Mouse (Mus musculus) erythroblast, embryonic 14.5 days (primary cell): ENCODE results near the gene Tpp2. TPM values are rescaled to one million over a fixed set of nuclear protein-coding genes. Genes with fewer than 3 reads are reported as not detected.

Experiments
- H3K27me3 ChIP-seq: 2 replicates; pipeline ENCODE4 v1.6.1; 2012; ENCODE audit warnings: inconsistent platforms; ENCODE audit not compliant: control insufficient read depth
- H3K36me3 ChIP-seq: 2 replicates; pipeline ENCODE4 v1.6.1; 2012; ENCODE audit warnings: mild to moderate bottlenecking, inconsistent platforms; ENCODE audit not compliant: control insufficient read depth
- H3K4me1 ChIP-seq: 2 replicates; pipeline ENCODE4 v1.6.1; 2012; ENCODE audit warnings: inconsistent platforms; ENCODE audit not compliant: control insufficient read depth
- H3K4me3 ChIP-seq: replicated peaks from 2 replicates; pipeline ENCODE3; 2012; ENCODE audit warnings: moderate library complexity, mild to moderate bottlenecking, inconsistent platforms
- H3K9me3 ChIP-seq: 2 replicates; pipeline ENCODE4 v1.6.1; 2012; ENCODE audit warnings: low read length, inconsistent platforms, mixed read lengths; ENCODE audit not compliant: control insufficient read depth
- GATA1 ChIP-seq: IDR thresholded peaks from 2 replicates; pipeline ENCODE4 v1.6.1; 2012; ENCODE audit warnings: low read length, inconsistent platforms, mixed read lengths
- TAL1 ChIP-seq: IDR thresholded peaks from 3 replicates; pipeline ENCODE4 v1.6.1; 2012; ENCODE audit warnings: low read length, inconsistent platforms, mixed read lengths
- polyA plus RNA-seq: library from polyadenylated mRNA; stranded (reverse); fragments of >175 nt; gene quantifications from 2 replicates; pipeline ENCODE4 v1.2.3, GENCODE M21; 2012

Tpp2 gene
- polyA plus RNA-seq, 1 experiment = 0.33 TPM

DNA sequence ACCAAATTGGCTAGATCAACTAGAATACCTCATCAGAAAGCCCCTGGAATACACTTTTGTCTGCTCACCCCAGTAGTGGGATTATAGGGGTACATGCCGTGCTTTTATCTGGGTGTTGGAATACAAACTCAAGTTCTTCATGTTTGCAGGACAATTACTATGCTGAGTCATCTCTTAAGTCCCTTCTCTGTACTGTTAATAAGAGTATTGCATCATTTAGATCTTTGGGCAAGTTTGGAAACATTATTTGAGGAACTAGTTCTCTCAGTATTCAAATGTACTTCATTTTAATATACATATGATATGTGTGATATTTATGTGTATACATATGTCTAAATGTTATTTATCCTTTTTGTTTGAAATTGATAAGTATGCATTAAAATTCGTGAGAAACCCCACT, 16.6 kb upstream of the Tpp2 start:
- TF ChIP-seq GATA1 (no peak), TAL1 (no peak)
- Histone ChIP-seq H3K27me3 (no peaks in the 10 kb centered on the region), H3K9me3 (no peaks in the 10 kb centered on the region), H3K4me3 (no peak overlapping the region), H3K36me3 (no peaks in the 10 kb centered on the region), H3K4me1 (no peaks in the 10 kb centered on the region)

GRCm38 (mm10) chr1:43934416-43934810, 966 bp downstream of the Tpp2 start:
- peaks cover 7% of the 10 kb centered on the region for H3K36me3 ChIP-seq
- H3K9me3 ChIP-seq = no peaks in the 10 kb centered on the region
- H3K4me3 ChIP-seq = peak overlapping the region; percentile 99
- H3K27me3 ChIP-seq = no peaks in the 10 kb centered on the region
- TF ChIP-seq TAL1 (no peak), GATA1 (no peak)
- H3K4me1 ChIP-seq = peaks cover 23% of the 10 kb centered on the region

DNA sequence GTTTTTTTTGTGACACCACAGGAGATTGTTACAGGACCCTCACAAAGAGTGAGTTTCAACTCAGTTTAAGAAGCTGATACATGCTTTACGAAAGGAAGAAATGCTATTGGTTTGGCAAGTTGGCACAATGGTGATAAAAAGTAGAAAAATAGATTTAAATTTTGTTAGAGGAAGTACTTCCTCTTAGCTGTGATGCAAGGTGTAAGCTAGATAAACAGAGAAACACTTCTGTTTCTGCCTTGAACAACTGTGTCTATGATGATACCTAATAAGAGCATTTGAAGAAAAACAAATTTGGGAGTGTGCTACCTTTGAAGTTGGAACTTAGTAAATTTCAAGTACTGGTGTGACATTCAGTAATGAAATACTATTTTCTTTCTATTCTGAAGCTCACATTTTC, 5.9 kb downstream of the Tpp2 start:
- Histone ChIP-seq H3K36me3 (peaks cover 39% of the 10 kb centered on the region), H3K9me3 (no peaks in the 10 kb centered on the region), H3K27me3 (no peaks in the 10 kb centered on the region), H3K4me1 (peaks cover 40% of the 10 kb centered on the region), H3K4me3 (no peak overlapping the region)
- TF ChIP-seq TAL1 = no peak
- no peak for TF ChIP-seq GATA1

DNA sequence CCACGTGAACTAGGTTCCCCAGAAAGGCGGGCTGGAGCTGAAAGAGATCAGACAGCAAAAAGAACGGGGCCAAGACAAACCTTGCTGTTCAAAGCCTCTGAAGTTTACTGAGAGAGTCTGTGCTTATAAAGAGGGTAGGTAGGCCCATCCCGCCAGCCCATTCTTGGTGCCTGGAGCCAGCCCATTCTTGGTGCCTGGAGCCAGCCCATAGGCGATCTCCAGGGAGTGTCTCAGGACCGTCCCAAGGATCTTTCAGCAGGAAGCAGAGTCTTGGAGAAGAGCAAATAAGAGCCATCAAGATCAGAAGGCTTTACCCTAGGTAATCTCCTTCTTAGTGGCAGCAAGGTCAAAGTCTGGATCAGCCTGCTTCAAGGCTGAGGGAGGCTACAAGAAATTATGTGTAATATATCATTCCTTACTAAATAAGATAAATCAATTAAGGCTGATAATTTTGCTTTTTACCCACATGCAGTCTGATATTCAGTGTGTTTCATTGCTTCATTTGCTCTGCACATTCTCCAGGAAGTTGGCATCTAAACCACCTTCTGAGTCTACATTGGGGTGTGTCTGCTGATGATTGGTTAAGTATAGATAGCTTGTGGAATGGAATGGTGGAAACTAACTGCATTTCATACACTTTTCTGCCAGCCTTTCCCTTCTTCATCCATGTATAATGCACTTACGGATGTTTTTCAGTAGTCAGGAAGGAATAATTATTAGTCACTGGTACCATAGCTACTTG, 8.2 kb downstream of the Tpp2 start:
- Histone ChIP-seq H3K4me3 (no peak overlapping the region), H3K4me1 (peaks cover 29% of the 10 kb centered on the region), H3K36me3 (peaks cover 47% of the 10 kb centered on the region), H3K9me3 (no peaks in the 10 kb centered on the region), H3K27me3 (no peaks in the 10 kb centered on the region)
- TF ChIP-seq TAL1 = no peak

DNA sequence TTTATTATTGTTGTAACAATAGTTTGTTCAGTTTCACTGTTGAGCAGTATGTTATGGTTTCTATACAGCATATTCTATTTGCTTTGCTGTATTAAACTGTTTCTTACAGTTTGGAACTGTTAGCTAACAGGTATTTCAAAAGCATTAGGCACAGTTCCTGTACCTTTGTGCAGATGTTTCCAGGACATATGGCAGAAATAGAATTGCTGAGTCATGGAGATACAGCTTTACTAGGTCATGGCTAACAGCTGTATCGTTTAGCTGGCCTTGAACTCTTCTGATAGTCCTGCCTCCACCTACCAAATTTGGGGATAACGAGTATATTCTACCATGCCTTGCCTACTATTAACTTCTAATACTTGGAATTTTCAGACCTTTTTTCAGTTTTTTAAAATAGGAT, 9.4 kb downstream of the Tpp2 start:
- no peak for TF ChIP-seq GATA1
- no peak for TF ChIP-seq TAL1
- Histone ChIP-seq H3K9me3 (no peaks in the 10 kb centered on the region), H3K36me3 (peaks cover 49% of the 10 kb centered on the region), H3K4me1 (peaks cover 29% of the 10 kb centered on the region), H3K4me3 (no peak overlapping the region), H3K27me3 (no peaks in the 10 kb centered on the region)

GRCm38 (mm10) chr1:43953679-43954078, 20.2 kb downstream of the Tpp2 start:
- no peak for TF ChIP-seq GATA1
- H3K4me3 ChIP-seq = no peak overlapping the region
- H3K27me3 ChIP-seq = no peaks in the 10 kb centered on the region
- H3K4me1 ChIP-seq = no peaks in the 10 kb centered on the region
- H3K36me3 ChIP-seq = peaks cover 87% of the 10 kb centered on the region
- H3K9me3 ChIP-seq = no peaks in the 10 kb centered on the region

DNA sequence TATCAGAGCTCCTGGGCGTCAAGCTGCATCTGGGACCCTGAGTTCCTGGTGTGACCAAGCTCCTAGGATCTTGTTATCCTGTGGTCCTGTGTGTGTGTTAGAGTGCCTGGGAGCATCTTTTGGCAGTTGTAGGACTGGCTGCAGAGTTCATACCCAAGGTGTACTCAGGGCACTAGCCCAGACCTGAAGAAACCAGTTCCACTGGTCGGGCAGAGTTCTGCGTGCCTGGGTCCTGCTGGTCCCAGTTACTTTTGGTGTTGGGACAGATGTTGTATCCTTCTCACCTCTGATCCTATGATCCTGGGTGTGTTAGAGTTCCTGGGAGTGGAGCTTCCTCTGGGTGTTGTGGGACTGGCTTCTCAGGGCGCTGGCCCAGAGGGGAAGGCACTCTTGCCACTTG, 30.9 kb downstream of the Tpp2 start:
- H3K4me3 ChIP-seq = no peak overlapping the region
- peaks cover 63% of the 10 kb centered on the region for H3K36me3 ChIP-seq
- no peaks in the 10 kb centered on the region; the same call in 1 of the 2 replicates for H3K4me1 ChIP-seq
- TF ChIP-seq GATA1 = no peak
- no peak for TF ChIP-seq TAL1
- no peaks in the 10 kb centered on the region for H3K27me3 ChIP-seq
- no peaks in the 10 kb centered on the region for H3K9me3 ChIP-seq

DNA sequence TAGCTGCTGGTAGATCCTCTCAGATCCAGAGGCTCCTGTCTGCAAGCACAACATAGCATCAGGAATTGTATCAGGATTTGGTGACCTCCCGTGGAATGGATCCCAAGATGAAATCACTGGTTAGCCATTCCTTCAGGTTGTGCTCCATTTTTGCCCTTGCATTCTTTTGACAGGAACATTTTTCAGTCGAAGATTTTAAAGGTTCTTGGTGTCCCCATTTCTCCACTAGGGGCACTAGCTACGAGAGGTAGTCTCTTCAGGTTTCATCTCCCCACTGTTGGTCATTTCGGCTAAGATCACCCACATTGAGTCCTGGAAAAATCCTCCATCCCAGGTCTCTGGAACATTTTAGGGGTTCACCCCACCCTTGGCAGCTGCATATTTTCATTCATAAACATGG, 33.3 kb downstream of the Tpp2 start:
- Histone ChIP-seq H3K27me3 (no peaks in the 10 kb centered on the region), H3K9me3 (no peaks in the 10 kb centered on the region), H3K36me3 (peaks cover 67% of the 10 kb centered on the region), H3K4me1 (peaks cover 4% of the 10 kb centered on the region; the same call in 1 of the 2 replicates), H3K4me3 (no peak overlapping the region)
- TF ChIP-seq GATA1 (no peak), TAL1 (no peak)

DNA sequence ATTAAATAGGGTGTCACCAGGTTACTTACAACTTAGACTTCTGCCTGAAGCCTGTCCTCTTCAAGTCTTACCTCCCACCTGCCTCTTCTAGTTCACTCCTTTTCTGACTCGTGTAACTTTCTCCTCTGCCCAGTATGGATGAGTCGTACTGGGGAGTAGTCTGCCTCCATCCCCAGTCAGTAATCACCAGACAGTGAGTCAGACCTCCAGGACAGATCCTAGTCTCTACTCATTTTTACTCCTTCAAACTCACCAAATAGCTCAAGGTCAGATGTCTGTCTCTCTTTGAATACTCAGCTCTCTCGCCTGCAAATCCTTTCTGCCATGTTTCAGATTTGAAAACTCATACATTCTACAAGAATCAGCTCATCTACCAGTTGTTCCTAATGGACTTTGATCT, 35.9 kb downstream of the Tpp2 start:
- Histone ChIP-seq H3K27me3 (no peaks in the 10 kb centered on the region), H3K9me3 (no peaks in the 10 kb centered on the region), H3K4me1 (peaks cover 4% of the 10 kb centered on the region; the same call in 1 of the 2 replicates), H3K4me3 (no peak overlapping the region), H3K36me3 (peaks cover 78% of the 10 kb centered on the region)
- no peak for TF ChIP-seq GATA1
- TF ChIP-seq TAL1 = no peak

- Histone ChIP-seq H3K4me3 (no peak overlapping the region), H3K4me1 (peaks cover 4% of the 10 kb centered on the region; the same call in 1 of the 2 replicates), H3K27me3 (no peaks in the 10 kb centered on the region), H3K36me3 (peaks cover 84% of the 10 kb centered on the region), H3K9me3 (no peaks in the 10 kb centered on the region)
- TF ChIP-seq TAL1 (no peak), GATA1 (no peak)
Measured at GRCm38 (mm10) chr1:43971089-43971488, 37.6 kb downstream of the Tpp2 start.
